10 mouse cellular contexts compared by ENCODE assay signal in the genomic region with DNA sequence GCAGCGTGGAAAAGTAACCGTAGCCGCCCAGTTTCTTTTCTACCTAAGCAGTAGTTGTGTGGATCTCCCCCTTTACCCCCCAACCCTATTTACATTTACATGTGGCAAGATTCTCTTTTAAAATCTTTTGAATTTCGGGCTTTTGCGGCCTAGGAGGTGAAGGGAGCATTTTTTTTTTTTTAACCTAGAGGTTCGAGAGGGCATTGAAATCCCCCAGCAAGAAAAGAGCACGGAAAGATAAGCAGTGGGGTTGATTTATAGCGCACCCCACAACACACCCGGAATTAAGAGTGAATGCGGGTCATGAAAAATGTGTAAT. TPM values are rescaled to one million over a fixed set of nuclear protein-coding genes. Genes with fewer than 3 reads are reported as not detected.
DNase-seq lines count a peak whose midpoint lies in the region; ATAC-seq and TF ChIP-seq lines count a peak whose summit lies in the region.
"Had no signal": no experiment of that assay in that cellular context is flagged by ENCODE, and none has a peak within 500 bp of the region (broad histone marks: within the 10 kb centered on the region; RNA-seq: fewer than 3 reads in every experiment).

No protein-coding gene starts in this region.

- TF ChIP-seq POLR2A in cortical plate, adult 2 months (IDR thresholded peaks at IDR 0.05; ENCODE audit: extremely low read depth, insufficient read depth, low read length), result no peak

- peak overlapping the region; percentile 91 for H3K9ac ChIP-seq in heart, embryonic 15.5 days
- H3K9ac ChIP-seq in hindbrain, embryonic 12.5 days, result peak overlapping the region; percentile 94

- no peaks in the 10 kb centered on the region for H3K9me3 ChIP-seq in heart, embryonic 15.5 days (replicated peaks)
- H3K9me3 ChIP-seq in hindbrain, embryonic 12.5 days (replicated peaks), result no peaks in the 10 kb centered on the region
- H3K9me3 ChIP-seq in midbrain, embryonic 10.5 days (replicated peaks), result no peaks in the 10 kb centered on the region

- H3K36me3 ChIP-seq in heart, embryonic 15.5 days, result no peaks in the 10 kb centered on the region
- H3K36me3 ChIP-seq in hindbrain, embryonic 12.5 days, result peaks cover under 1% of the 10 kb centered on the region; the same call in 1 of the 2 replicates
- 0 out of 2 replicates have a peak, but pooled peaks cover under 1% of the 10 kb centered on the region for H3K36me3 ChIP-seq in midbrain, embryonic 10.5 days

- peak overlapping the region; percentile 96 for H3K4me2 ChIP-seq in heart, embryonic 15.5 days
- H3K4me2 ChIP-seq in hindbrain, embryonic 12.5 days (replicated peaks), result peak overlapping the region; percentile 95

- H3K4me3 ChIP-seq in heart, embryonic 15.5 days, result peak overlapping the region; percentile 97
- H3K4me3 ChIP-seq in cortical plate, adult 2 months (ENCODE audit: insufficient read depth, low read length), result peak overlapping the region; percentile 79
- peak overlapping the region; percentile 83 for H3K4me3 ChIP-seq in hindbrain, embryonic 12.5 days
- H3K4me3 ChIP-seq in midbrain, embryonic 10.5 days, result peak overlapping the region; percentile 87

- no peak for DNase-seq in heart, adult 8-10 months (ENCODE audit: low spot score)
- no peak for DNase-seq in midbrain, embryonic 10.5 days (ENCODE audit: low spot score)
- DNase-seq in urinary bladder, adult 18-20 months (ENCODE audit: low spot score in 2 of 2), result no peak
- no peak for DNase-seq in cerebellum, postnatal 10 days
- no peak for DNase-seq in layer of hippocampus, adult 8-10 months (ENCODE audit: low spot score in 2 of 2)
- DNase-seq: spleen, adult 18-20 months had no signal

- no peak for ATAC-seq in heart, embryonic 15.5 days (replicated peaks; ENCODE audit: insufficient number of reproducible peaks, insufficient read depth, low FRiP score, low read depth)
- ATAC-seq in hindbrain, embryonic 12.5 days (ENCODE audit: low FRiP score), result no peak

- peak overlapping the region; percentile 96 for H3K27ac ChIP-seq in heart, embryonic 15.5 days
- peak overlapping the region; percentile 55 for H3K27ac ChIP-seq in cortical plate, adult 2 months (ENCODE audit: insufficient read depth, low read length)
- H3K27ac ChIP-seq in hindbrain, embryonic 12.5 days, result peak overlapping the region; percentile 98
- peak overlapping the region; percentile 99 for H3K27ac ChIP-seq in midbrain, embryonic 10.5 days (replicated peaks)

- TF ChIP-seq CTCF in cortical plate, adult 2 months (IDR thresholded peaks at IDR 0.05; ENCODE audit: extremely low read depth, insufficient read depth, low read length), result no peak

- WGBS in heart, embryonic 15.5 days, result under 1% methylated on average over 10 of the region's 10 CpGs
- WGBS in hindbrain, embryonic 12.5 days, result 0% methylated on average over 10 of the region's 10 CpGs
- 0% methylated on average over 10 of the region's 10 CpGs for WGBS in midbrain, embryonic 10.5 days

- peaks cover 16% of the 10 kb centered on the region; the same call in 1 of the 2 replicates for H3K4me1 ChIP-seq in heart, embryonic 15.5 days (replicated peaks)
- peaks cover 1% of the 10 kb centered on the region for H3K4me1 ChIP-seq in cortical plate, adult 2 months (ENCODE audit: control insufficient read depth, insufficient read depth, low read length)
- H3K4me1 ChIP-seq in hindbrain, embryonic 12.5 days, result peaks cover 22% of the 10 kb centered on the region
- H3K4me1 ChIP-seq in midbrain, embryonic 10.5 days, result peaks cover 50% of the 10 kb centered on the region

- H3K27me3 ChIP-seq in heart, embryonic 15.5 days, result no peaks in the 10 kb centered on the region
- H3K27me3 ChIP-seq in hindbrain, embryonic 12.5 days, result peaks cover 5% of the 10 kb centered on the region; the same call in 1 of the 2 replicates
- H3K27me3 ChIP-seq in midbrain, embryonic 10.5 days (ENCODE audit: low read depth, poor library complexity, severe bottlenecking), result peaks cover 39% of the 10 kb centered on the region
- H3K27me3 ChIP-seq: CH12.LX had no signal

RNA-seq across cellular contexts. Expression of gene Mpped2, which starts 1.5 kb away (rescaled TPM):
- 43.4 and 57.5 TPM in 2 replicates for polyA plus RNA-seq in heart, embryonic 15.5 days (2015; fragmentation: Nextera tagmentation; extraction: Ambion mirVana)
- total RNA-seq in heart, adult 8-10 months (2022), result 10 to 100 TPM; 15.4 to 23.0 (median 21.3) TPM
- 16.3 and 17.4 TPM in 2 replicates for polyA plus RNA-seq in cortical plate, adult 2 months (2012; rRNA removed)
- 84.2 and 98.3 TPM in 2 replicates for polyA plus RNA-seq in hindbrain, embryonic 12.5 days (2016; fragmentation: Nextera tagmentation; extraction: Ambion mirVana)
- polyA plus RNA-seq in midbrain, embryonic 10.5 days (2016; fragmentation: Nextera tagmentation; extraction: Ambion mirVana), result 29.8 and 41.3 TPM in 2 replicates
- total RNA-seq in layer of hippocampus, adult 8-10 months (2022), result 10 to 100 TPM; 31.3 to 42.6 (median 36.7) TPM
- total RNA-seq: CH12.LX had no signal
